In the genomic region with DNA sequence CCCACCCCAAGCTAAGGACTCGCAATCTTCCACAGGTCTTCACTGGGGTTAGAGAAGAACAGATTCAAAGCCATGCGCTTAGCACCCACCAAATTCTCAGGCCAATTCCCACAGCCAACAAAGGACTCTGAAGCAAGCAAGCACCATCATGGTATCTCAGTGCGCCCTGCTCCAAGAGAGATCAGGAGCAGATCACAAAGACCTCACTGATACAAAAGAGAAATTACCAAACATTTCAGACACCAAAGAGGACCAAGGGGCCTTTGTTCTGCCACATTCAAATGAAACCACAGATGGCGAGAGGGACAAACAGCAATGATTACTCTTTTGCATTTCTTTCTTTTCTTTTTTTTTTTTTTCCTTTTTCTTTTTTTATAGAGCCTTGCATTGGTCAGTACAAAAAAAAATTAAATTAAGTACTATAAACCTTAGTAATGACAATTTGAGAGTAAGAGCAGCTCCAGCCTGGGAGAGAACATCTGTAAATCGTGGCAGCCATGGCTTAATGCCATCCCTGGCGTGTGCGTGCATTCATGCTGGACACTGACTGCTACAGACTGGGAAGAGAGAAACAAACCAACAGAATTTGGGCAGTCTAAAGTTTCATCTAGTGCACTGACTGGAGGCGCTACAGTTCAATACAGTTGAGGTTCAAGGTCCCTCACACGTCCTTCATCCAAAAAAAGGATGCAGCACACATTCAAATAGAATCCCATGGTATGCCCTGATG, we compare ENCODE assay signal across 22 mouse cellular contexts.
A peak's percentile ranks its signal among the peaks of the same experiment; 100 is the strongest.
DNase-seq lines count a peak whose midpoint lies in the region; ATAC-seq and TF ChIP-seq lines count a peak whose summit lies in the region.
"Had no signal": no experiment of that assay in that cellular context is flagged by ENCODE, and none has a peak within 500 bp of the region (broad histone marks: within the 10 kb centered on the region; RNA-seq: fewer than 3 reads in every experiment).

No protein-coding gene starts in this region.

- H3K9me3 ChIP-seq in hindbrain, embryonic 10.5 days: no peaks in the 10 kb centered on the region
- no peaks in the 10 kb centered on the region for H3K9me3 ChIP-seq in hindbrain, embryonic 13.5 days
- no peaks in the 10 kb centered on the region for H3K9me3 ChIP-seq in midbrain, embryonic 10.5 days (replicated peaks)
- H3K9me3 ChIP-seq: forebrain, embryonic 10.5 days; forebrain, embryonic 13.5 days; heart, embryonic 12.5 days; heart, embryonic 15.5 days; hindbrain, embryonic 15.5 days had no signal

- no peaks in the 10 kb centered on the region for H3K27me3 ChIP-seq in hindbrain, embryonic 10.5 days (ENCODE audit: insufficient read depth, poor library complexity, severe bottlenecking)
- no peaks in the 10 kb centered on the region for H3K27me3 ChIP-seq in hindbrain, embryonic 13.5 days
- no peaks in the 10 kb centered on the region for H3K27me3 ChIP-seq in midbrain, embryonic 10.5 days (ENCODE audit: low read depth, poor library complexity, severe bottlenecking)
- H3K27me3 ChIP-seq: forebrain, embryonic 13.5 days; heart, embryonic 12.5 days; heart, embryonic 15.5 days; hindbrain, embryonic 15.5 days had no signal

- H3K4me3 ChIP-seq in hindbrain, embryonic 10.5 days: no peak overlapping the region
- H3K4me3 ChIP-seq in hindbrain, embryonic 13.5 days: no peak overlapping the region
- no peak overlapping the region for H3K4me3 ChIP-seq in cortical plate, adult 2 months (ENCODE audit: insufficient read depth, low read length)
- no peak overlapping the region for H3K4me3 ChIP-seq in midbrain, embryonic 10.5 days
- H3K4me3 ChIP-seq: forebrain, embryonic 10.5 days; forebrain, embryonic 13.5 days; heart, embryonic 12.5 days; heart, embryonic 15.5 days; hindbrain, embryonic 15.5 days had no signal

- 85% methylated on average over 9 of the region's 9 CpGs for WGBS in hindbrain, embryonic 10.5 days
- 84% methylated on average over 9 of the region's 9 CpGs for WGBS in hindbrain, embryonic 13.5 days
- WGBS in midbrain, embryonic 10.5 days: 87% methylated on average over 9 of the region's 9 CpGs

- ATAC-seq in hindbrain, embryonic 13.5 days (ENCODE audit: low FRiP score): no peak
- ATAC-seq: CD4-positive, CD25-positive, alpha-beta regulatory T cell, adult 4 months; forebrain, embryonic 13.5 days; forebrain, embryonic 16.5 days had no signal

- H3K9ac ChIP-seq in hindbrain, embryonic 13.5 days: no peak overlapping the region
- H3K9ac ChIP-seq: forebrain, embryonic 13.5 days; heart, embryonic 12.5 days; heart, embryonic 15.5 days; hindbrain, embryonic 15.5 days had no signal

- H3K36me3 ChIP-seq in hindbrain, embryonic 10.5 days: peaks cover 15% of the 10 kb centered on the region
- peaks cover 22% of the 10 kb centered on the region for H3K36me3 ChIP-seq in hindbrain, embryonic 13.5 days
- H3K36me3 ChIP-seq in midbrain, embryonic 10.5 days: 0 out of 2 replicates have a peak, but pooled peaks cover 6% of the 10 kb centered on the region

- peaks cover 29% of the 10 kb centered on the region for H3K4me1 ChIP-seq in hindbrain, embryonic 10.5 days (replicated peaks)
- H3K4me1 ChIP-seq in hindbrain, embryonic 13.5 days (replicated peaks): peaks cover 34% of the 10 kb centered on the region
- H3K4me1 ChIP-seq in cortical plate, adult 2 months (ENCODE audit: control insufficient read depth, insufficient read depth, low read length): peaks cover 7% of the 10 kb centered on the region; the same call in 1 of the 2 replicates
- peaks cover 30% of the 10 kb centered on the region for H3K4me1 ChIP-seq in midbrain, embryonic 10.5 days

- TF ChIP-seq POLR2A in cortical plate, adult 2 months (IDR thresholded peaks at IDR 0.05; ENCODE audit: extremely low read depth, insufficient read depth, low read length): no peak

- no peak overlapping the region for H3K4me2 ChIP-seq in hindbrain, embryonic 13.5 days
- H3K4me2 ChIP-seq: forebrain, embryonic 13.5 days; heart, embryonic 12.5 days; heart, embryonic 15.5 days; hindbrain, embryonic 15.5 days had no signal

- TF ChIP-seq CTCF in cortical plate, adult 2 months (IDR thresholded peaks at IDR 0.05; ENCODE audit: extremely low read depth, insufficient read depth, low read length): no peak

- peak overlapping the region; percentile 59 for H3K27ac ChIP-seq in hindbrain, embryonic 10.5 days
- no peak overlapping the region for H3K27ac ChIP-seq in hindbrain, embryonic 13.5 days
- peak overlapping the region; percentile 53 for H3K27ac ChIP-seq in cortical plate, adult 2 months (ENCODE audit: insufficient read depth, low read length)
- no peak overlapping the region for H3K27ac ChIP-seq in midbrain, embryonic 10.5 days (replicated peaks)
- H3K27ac ChIP-seq: forebrain, embryonic 10.5 days; forebrain, embryonic 13.5 days; heart, embryonic 15.5 days; hindbrain, embryonic 15.5 days had no signal

- DNase-seq in hindbrain, embryonic 10.5 days (ENCODE audit: low spot score): no peak
- DNase-seq in layer of hippocampus, adult 9-11 months: peak; percentile 67
- DNase-seq in layer of hippocampus, postnatal 14 days (ENCODE audit: low spot score in 2 of 2): no peak
- peak; percentile 81 for DNase-seq in brain, adult 2 months (ENCODE audit: low read depth, low spot score)
- no peak for DNase-seq in midbrain, embryonic 10.5 days (ENCODE audit: low spot score)
- DNase-seq: adrenal gland, adult 2 months; adrenal gland, postnatal 14 days; cerebellum, adult 8-10 months; cerebellum, postnatal 36 days; gastrocnemius, postnatal 25 days; heart, adult 18-20 months; heart, postnatal 10 days; heart, postnatal 36 days had no signal

Comparison
In these comparisons a context has a peak if more than half of its experiments do, and no peak if none do; other contexts are left out.
1. DNase-seq: peak in layer of hippocampus, adult 9-11 months (single experiment) and brain, adult 2 months (single experiment); none in hindbrain, embryonic 10.5 days (single experiment), layer of hippocampus, postnatal 14 days (0 of 2) and midbrain, embryonic 10.5 days (single experiment).
2. H3K27ac ChIP-seq: peak in hindbrain, embryonic 10.5 days (single experiment) and cortical plate, adult 2 months (single experiment); none in hindbrain, embryonic 13.5 days (single experiment) and midbrain, embryonic 10.5 days (single experiment).